Mouse (Mus musculus) gonadal fat pad, adult 2 months (tissue): ENCODE data around the gene Epx. TPM values are rescaled to one million over a fixed set of nuclear protein-coding genes. Genes with fewer than 3 reads are reported as not detected.

Source experiments
- DNase-seq: peaks from one replicate; pipeline ENCODE4 v3.0.0-alpha.2; 2012; ENCODE audit warnings: low read depth
- polyA plus RNA-seq: library from polyadenylated mRNA; depleted of rRNA; stranded (reverse); fragments of >200 nt; gene quantifications from 2 replicates; pipeline ENCODE4 v1.2.3, GENCODE M21; 2012; rRNA removed

Epx gene
- polyA plus RNA-seq, 1 experiment, result 0.07 TPM

- no peak for DNase-seq
Measured at GRCm38 (mm10) chr11:87840676-87841075, 34.7 kb downstream of the Epx start.

- no peak for DNase-seq
Measured at GRCm38 (mm10) chr11:87828239-87828900, 47.0 kb downstream of the Epx start, which contains the start of gene Lpo. Gene Lpo (minus strand): TSS chr11:87828289.

DNA sequence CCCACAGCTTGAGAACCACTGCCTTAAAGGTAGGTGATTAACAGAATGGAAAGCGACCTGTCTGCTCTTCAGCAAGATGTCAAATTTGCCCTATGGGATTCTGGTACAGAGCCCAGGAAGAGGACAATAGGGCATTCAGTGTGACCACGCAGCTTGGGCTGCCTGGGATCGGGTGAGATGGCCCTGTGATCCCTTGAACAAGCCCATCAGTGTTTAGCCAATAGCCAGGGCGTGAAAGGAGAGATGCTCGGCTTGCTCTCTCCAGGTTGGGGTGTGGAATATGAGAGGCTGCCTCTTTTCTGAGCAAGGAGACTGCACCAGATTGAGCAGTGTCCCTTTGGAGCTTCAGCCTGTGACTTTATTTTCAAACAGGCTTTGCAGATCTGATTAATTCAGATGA is 53.8 kb downstream of the Epx start:
- DNase-seq, result no peak

DNA sequence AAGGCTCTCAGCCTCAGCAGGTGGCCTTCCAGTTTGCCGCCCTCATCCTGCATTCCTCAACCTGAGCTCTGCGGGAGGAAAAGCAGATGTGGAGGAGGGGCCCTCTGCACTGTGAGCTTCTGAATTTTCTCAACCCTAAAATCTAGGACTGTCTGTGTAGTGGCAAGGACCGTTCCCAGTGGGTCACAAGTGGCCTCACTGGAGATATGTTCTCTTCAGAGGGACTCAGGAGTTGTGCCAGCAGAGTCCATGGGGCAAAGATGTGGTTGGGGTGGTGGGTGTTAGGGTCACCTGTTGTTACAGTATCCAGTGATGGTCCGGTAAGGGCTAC is 57.9 kb downstream of the Epx start:
- no peak for DNase-seq

- no peak for DNase-seq
Measured at GRCm38 (mm10) chr11:87816707-87817442, 58.5 kb downstream of the Epx start.

- no peak for DNase-seq
Measured at GRCm38 (mm10) chr11:87814831-87815230, 60.5 kb downstream of the Epx start.

Other genes starting within 250 kb of the Epx start
- gene Rnf43, start 212.8 kb downstream of the Epx start, polyA plus RNA-seq, result 15.9 and 25.5 TPM in 2 replicates
- gene Supt4a, start 138.0 kb downstream of the Epx start, polyA plus RNA-seq, result 83.7 and 91.5 TPM in 2 replicates
- gene Tspoap1, start 115.0 kb downstream of the Epx start, polyA plus RNA-seq, result 2.7 and 3.7 TPM in 2 replicates
- gene Mpo, start 82.0 kb downstream of the Epx start, polyA plus RNA-seq, result 0.14 TPM in 1 of 2 replicates, not detected in the other
- gene Lpo, start 47.2 kb downstream of the Epx start, polyA plus RNA-seq, result 0.32 and 0.47 TPM in 2 replicates
- gene Mks1, start 22.3 kb downstream of the Epx start, polyA plus RNA-seq, result 20.8 and 22.2 TPM in 2 replicates
- not detected in 2 replicates for gene Olfr462, start 16.7 kb upstream of the Epx start, polyA plus RNA-seq
- gene Olfr463, start 21.9 kb upstream of the Epx start, polyA plus RNA-seq, result not detected in 2 replicates
- not detected in 2 replicates for gene Olfr464, start 45.4 kb upstream of the Epx start, polyA plus RNA-seq
- gene Dynll2, start 112.0 kb upstream of the Epx start, polyA plus RNA-seq, result 101 and 125 TPM in 2 replicates
- gene Srsf1, start 171.8 kb upstream of the Epx start, polyA plus RNA-seq, result 96.0 and 122 TPM in 2 replicates
- 19.6 and 24.4 TPM in 2 replicates for gene Vezf1, start 192.7 kb upstream of the Epx start, polyA plus RNA-seq
- gene Cuedc1, start 222.5 kb upstream of the Epx start, polyA plus RNA-seq, result 51.2 and 52.3 TPM in 2 replicates